Mouse (Mus musculus) forebrain, embryonic 12.5 days (tissue): ENCODE data around the gene Pitpnc1. TPM values are rescaled to one million over a fixed set of nuclear protein-coding genes. Genes with fewer than 3 reads are reported as not detected.

Experiments
- ATAC-seq: fragments of 200-750 bp; cut with Nextera tagmentation; 2 replicates; pipeline ENCODE4 v1.8.0; 2017; ENCODE audit warnings: moderate TSS enrichment; ENCODE audit not compliant: low FRiP score
- H3K27ac ChIP-seq: fragments of 300-500 bp; sonication (generic); 2 replicates; pipeline ENCODE4 v1.5.1; 2016; ENCODE audit warnings: mild to moderate bottlenecking
- H3K27me3 ChIP-seq: fragments of 300-500 bp; sonication (generic); 2 replicates; pipeline ENCODE4 v1.6.1; 2016; ENCODE audit warnings: mild to moderate bottlenecking
- H3K36me3 ChIP-seq: fragments of 300-500 bp; sonication (generic); replicated peaks from 2 replicates; pipeline ENCODE4 v1.6.1; 2016; ENCODE audit warnings: mild to moderate bottlenecking
- H3K4me1 ChIP-seq: fragments of 300-500 bp; sonication (generic); 2 replicates; pipeline ENCODE4 v1.6.1; 2016
- H3K4me2 ChIP-seq: fragments of 300-500 bp; sonication (generic); 2 replicates; pipeline ENCODE4 v1.6.1; 2016; ENCODE audit warnings: mild to moderate bottlenecking, moderate library complexity
- H3K4me3 ChIP-seq: fragments of 300-500 bp; sonication (generic); replicated peaks from 2 replicates; pipeline ENCODE4 v1.5.1; 2016; ENCODE audit warnings: mild to moderate bottlenecking
- H3K9ac ChIP-seq: fragments of 300-500 bp; sonication (generic); 2 replicates; pipeline ENCODE4 v1.6.1; 2016; ENCODE audit warnings: mild to moderate bottlenecking
- H3K9me3 ChIP-seq: fragments of 300-500 bp; sonication (generic); 2 replicates; pipeline ENCODE4 v1.6.1; 2016
- WGBS: fragments of 180-500 bp; shearing (Covaris S2); methylation state at CpG from one replicate; pipeline ENCODE4 v1.1.7; 2016; 5-methylcytosine and 5-hydroxymethylcytosine counted together
- polyA plus RNA-seq: library from polyadenylated mRNA; unstranded; fragments of >200 nt; fragmentation: Nextera tagmentation; extraction: Ambion mirVana; gene quantifications from 2 replicates; pipeline ENCODE4 v1.2.1, GENCODE M21; 2016

Pitpnc1 gene
- polyA plus RNA-seq, 1 experiment from 2014 or later: 34.7 TPM

DNA sequence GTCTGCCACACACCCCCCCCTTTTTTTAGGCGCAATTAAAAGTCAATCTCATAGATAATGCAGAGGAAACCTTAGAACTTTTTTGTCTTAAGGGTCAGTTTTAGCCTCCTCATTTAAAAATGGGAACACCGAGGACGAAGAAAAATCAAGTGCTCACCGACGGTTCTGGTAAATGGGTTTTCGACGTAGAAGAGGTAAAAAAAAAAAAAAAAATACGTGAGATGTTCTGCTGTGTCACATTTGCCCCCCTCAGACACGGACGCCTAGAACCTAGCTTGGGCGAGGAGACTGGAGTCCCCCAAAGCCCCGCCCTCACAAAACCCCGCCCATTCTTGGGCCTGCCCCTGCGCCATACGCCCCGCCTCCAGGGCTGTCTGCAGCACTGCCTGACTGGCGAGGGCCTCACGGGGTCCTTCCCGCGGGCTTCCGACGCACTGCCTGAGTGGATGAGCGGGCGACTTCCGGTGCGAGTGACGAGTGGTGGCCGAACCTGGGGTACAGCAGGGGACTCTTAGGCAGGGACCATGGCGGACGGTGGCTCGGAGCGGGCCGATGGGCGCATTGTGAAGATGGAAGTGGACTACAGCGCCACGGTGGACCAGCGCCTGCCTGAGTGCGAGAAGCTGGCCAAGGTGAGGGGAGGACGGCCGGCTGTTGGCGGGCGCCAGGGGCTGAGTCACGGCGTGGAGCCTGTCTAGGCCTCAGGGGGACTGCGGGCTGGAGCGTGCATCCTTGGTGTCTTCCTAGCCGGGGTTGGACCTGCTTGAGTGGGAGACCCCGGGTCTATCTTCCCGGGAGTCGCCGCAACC is 8.8 kb upstream of the Pitpnc1 start, which contains the start of gene Psmd12:
Gene Psmd12, plus strand, starts transcription at position 432 of the 809 bp plus-strand sequence.
- H3K4me1 ChIP-seq: peaks cover 16% of the 10 kb centered on the region
- H3K4me3 ChIP-seq: peak within 1 kb of the TSS; percentile 91
- H3K36me3 ChIP-seq: no peaks in the 10 kb centered on the region
- H3K27ac ChIP-seq: peak within 1 kb of the TSS; percentile 77
- ATAC-seq: peak; percentile 98
- under 1% methylated on average over 51 of the region's 51 CpGs for WGBS
- H3K9ac ChIP-seq: peak within 1 kb of the TSS; percentile 94
- H3K9me3 ChIP-seq: no peaks in the 10 kb centered on the region
- H3K4me2 ChIP-seq: peak within 1 kb of the TSS; percentile 93
- H3K27me3 ChIP-seq: no peaks in the 10 kb centered on the region

DNA sequence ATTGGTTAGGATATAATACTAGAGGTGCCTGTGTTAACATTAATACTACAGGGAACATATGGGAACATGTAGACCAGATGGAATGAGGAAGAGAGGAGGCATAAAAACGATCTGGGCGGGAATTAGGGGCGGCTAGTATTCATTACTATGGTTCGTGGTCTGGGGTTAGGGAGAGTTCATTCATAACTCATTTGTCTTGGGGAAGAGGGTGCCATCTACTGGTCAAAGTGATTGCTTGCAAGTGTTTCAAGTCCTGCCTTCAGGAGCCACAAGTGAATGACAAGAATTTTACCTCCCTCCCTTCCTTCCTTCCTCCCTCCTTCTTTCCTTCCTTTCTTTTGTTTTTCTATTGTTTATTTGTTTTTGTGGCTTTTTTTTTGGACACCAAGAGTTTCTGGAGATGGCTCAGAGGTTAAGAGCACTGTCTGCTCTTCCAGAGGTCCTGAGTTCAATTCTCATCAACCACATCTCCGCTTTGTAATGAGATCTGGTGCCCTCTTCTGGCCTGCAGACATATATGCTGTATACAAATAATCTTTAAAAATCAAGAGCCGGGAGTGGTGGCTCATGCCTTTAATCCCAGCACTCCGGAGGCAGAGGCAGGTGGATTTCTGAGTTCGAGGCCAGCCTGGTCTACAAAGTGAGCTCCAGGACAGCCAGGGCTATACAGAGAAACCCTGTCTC is 2.8 kb upstream of the Pitpnc1 start:
- no peak for ATAC-seq
- Histone ChIP-seq H3K4me2 (no peak overlapping the region), H3K4me3 (no peak overlapping the region), H3K27ac (no peak overlapping the region), H3K27me3 (no peaks in the 10 kb centered on the region), H3K9me3 (no peaks in the 10 kb centered on the region), H3K4me1 (peaks cover 14% of the 10 kb centered on the region), H3K36me3 (no peaks in the 10 kb centered on the region), H3K9ac (no peak overlapping the region)
- 26% methylated on average over 8 of the region's 8 CpGs for WGBS

DNA sequence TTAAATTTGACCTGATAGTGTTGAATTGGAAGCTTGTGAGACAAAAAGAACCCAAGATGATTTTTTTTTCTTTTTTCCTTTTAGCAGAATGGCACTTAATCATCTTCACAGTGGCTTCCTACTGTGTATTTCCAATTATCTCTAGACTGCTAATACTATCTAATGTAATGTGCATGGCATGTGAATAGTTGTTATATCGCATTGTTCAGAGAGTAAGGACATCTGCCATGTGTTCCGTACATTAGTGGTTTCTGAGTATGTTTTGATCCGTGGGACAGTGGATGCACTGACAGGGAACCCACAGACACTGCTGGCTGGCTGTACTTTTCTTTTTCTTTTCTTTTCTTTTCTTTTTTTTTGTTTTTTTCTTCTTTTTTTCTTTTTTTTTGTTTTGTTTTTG is 1.8 kb upstream of the Pitpnc1 start:
- Histone ChIP-seq H3K4me3 (no peak overlapping the region), H3K9me3 (no peaks in the 10 kb centered on the region), H3K4me1 (peaks cover 19% of the 10 kb centered on the region), H3K27me3 (no peaks in the 10 kb centered on the region), H3K9ac (no peak overlapping the region), H3K4me2 (no peak overlapping the region), H3K27ac (no peak overlapping the region), H3K36me3 (no peaks in the 10 kb centered on the region)
- WGBS: 91% methylated on average over 3 of the region's 3 CpGs
- no peak for ATAC-seq

DNA sequence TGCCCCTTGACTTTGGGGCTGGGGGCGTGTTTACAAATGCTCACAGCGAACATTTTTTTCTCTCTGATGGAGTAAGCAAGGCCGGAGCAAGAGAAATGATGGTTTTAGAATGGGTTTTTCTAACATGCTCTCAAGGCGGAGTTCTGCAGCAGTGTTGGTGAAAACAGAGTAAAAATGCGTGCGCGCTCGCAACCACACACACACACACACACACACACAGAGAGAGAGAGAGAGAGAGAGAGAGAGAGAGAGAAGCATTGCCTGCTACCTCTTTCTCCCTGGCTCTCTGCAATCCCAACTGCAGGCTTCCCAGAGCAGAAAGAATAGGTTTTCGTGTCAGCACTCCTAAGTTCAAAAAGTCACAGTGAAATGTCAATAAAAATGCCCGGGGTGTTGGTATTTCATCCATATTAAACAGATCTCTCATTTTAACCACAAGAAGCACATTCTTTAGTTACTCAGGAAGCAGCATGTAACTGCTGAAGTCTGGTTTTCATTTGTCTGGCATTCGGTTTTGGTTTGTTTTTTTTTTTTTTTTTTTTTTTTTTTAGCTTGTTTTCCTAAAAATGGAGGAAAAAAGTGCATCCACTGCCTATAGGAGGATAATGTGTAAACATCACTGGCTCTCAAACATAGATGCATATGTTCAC is 697 bp upstream of the Pitpnc1 start:
- Histone ChIP-seq H3K4me1 (peaks cover 27% of the 10 kb centered on the region), H3K9ac (peak overlapping the region; percentile 94), H3K4me3 (peak overlapping the region; percentile 84), H3K36me3 (no peaks in the 10 kb centered on the region), H3K9me3 (no peaks in the 10 kb centered on the region), H3K4me2 (peak overlapping the region; percentile 78), H3K27ac (peak overlapping the region; percentile 94), H3K27me3 (no peaks in the 10 kb centered on the region)
- ATAC-seq: no peak
- 9% methylated on average over 11 of the region's 11 CpGs for WGBS

DNA sequence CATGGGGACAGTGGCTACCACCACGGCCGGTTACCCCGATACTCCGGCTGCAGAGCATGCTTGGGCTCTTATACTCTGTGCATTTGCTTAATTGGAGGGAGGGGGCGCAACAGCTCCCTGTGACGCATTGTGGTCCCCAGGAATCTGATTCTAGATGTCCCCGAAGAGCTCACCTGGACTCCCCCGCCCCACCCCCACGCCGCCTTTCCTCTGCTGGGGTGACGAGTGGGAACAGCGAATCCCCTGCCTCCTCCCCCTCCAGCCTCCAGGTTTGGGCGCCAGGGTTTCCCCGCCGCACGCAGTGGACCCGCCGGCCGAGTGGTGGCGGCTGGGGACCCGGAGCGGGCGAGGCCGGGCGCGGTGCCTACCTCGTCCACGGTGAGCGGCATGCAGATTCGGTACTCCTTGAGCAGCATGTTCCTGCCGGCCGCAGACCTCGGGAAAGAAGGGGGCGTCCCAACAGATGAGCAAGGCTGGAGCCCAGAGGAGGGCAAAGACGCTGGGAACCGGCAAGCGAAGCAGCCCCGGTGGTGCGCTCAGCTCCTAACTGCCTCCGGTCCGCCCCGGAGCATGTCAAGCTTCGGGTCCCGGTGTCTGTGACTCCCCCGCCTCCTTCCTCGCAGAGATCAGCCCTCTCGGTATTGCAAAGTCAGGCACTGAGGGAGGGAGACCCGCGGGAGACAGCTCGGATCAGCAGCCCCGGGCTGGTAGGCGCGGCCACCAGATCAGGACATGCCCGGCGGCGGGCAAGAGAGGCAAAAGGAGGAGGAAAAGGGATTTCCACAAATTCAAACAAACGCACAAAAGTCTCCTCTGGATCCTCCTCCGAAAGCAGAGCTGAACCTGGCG is 752 bp downstream of the Pitpnc1 start:
- peak overlapping the region; percentile 94 for H3K27ac ChIP-seq
- H3K9me3 ChIP-seq: no peaks in the 10 kb centered on the region
- peak overlapping the region; percentile 78 for H3K4me2 ChIP-seq
- H3K4me3 ChIP-seq: peak overlapping the region; percentile 84
- peaks cover 28% of the 10 kb centered on the region for H3K4me1 ChIP-seq
- no peaks in the 10 kb centered on the region for H3K27me3 ChIP-seq
- WGBS: 0% methylated on average over 58 of the region's 59 CpGs
- ATAC-seq: peak; percentile 61
- no peaks in the 10 kb centered on the region for H3K36me3 ChIP-seq
- H3K9ac ChIP-seq: peak overlapping the region; percentile 94

DNA sequence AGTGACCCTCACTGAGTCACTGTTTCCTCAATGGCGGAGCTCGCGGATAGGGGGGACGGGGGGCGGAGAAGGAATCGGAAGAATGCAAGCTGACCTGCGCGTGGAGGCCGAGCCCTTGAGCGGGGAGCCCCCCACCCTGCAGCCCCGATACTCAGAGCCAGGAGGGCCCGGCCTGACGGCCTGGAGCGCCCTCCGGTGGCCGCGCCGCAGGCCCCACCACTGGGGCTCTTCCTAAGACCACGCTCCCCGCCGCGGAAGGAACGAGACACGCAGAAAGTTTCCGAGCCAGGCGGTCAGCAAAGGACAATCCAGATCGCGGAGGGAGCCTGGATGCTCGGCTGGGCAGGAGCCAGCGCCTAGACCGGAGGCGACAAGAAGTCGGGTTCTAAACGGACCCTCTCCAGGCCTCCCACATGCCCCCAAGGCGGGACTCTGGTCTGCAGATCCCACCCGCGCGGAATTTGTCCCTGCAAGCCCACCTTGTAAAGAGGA is 1.4 kb downstream of the Pitpnc1 start:
- H3K4me1 ChIP-seq: peaks cover 30% of the 10 kb centered on the region
- peak overlapping the region; percentile 94 for H3K9ac ChIP-seq
- under 1% methylated on average over 35 of the region's 38 CpGs for WGBS
- ATAC-seq: peak; percentile 85
- no peaks in the 10 kb centered on the region for H3K36me3 ChIP-seq
- H3K4me2 ChIP-seq: peak overlapping the region; percentile 78
- no peaks in the 10 kb centered on the region for H3K9me3 ChIP-seq
- H3K4me3 ChIP-seq: peak overlapping the region; percentile 84
- no peaks in the 10 kb centered on the region for H3K27me3 ChIP-seq
- H3K27ac ChIP-seq: peak overlapping the region; percentile 94

DNA sequence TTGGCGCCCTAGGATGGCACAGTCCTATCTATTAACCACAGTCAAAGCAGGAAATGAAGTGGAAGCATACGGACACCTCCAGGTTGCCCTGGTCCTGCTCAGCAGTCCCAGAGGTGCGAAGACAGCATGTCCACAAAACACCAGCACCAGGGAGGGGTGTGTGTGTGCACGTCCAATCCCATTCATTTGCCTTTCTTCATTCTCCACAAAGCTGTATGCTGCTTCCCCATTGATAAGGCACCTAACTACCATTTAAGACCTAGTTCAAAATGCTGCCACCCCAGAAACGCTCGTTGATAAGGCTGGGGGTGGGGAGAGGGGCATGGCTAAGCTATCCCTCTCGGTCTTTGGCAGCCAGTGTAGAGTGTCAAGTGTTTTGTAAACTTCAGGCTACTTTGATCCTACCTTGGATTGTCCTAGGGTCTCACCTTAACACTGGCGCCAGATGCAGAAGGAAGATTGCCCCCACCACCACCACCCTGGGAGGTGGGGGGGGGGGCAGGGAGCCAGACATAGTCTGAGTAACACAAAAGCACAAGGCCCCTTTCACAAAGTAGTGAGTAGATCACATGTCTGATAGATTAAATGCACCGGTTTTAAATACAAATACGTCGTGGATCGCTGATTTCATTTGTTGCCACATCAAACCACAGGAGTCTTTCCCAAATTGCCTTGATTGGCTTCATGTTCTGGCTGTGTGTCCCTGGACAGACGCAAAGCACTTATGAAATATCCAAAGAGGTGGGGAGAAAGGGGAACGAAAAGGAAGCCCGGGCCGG is 2.1 kb downstream of the Pitpnc1 start:
- Histone ChIP-seq H3K27ac (peak overlapping the region; percentile 94), H3K36me3 (peaks cover 1% of the 10 kb centered on the region; the same call in 1 of the 2 replicates), H3K27me3 (no peaks in the 10 kb centered on the region), H3K4me2 (peak overlapping the region; percentile 78), H3K9ac (peak overlapping the region; percentile 94), H3K9me3 (no peaks in the 10 kb centered on the region), H3K4me3 (peak overlapping the region; percentile 84), H3K4me1 (peaks cover 31% of the 10 kb centered on the region)
- WGBS: 16% methylated on average over 16 of the region's 16 CpGs
- ATAC-seq: no peak

DNA sequence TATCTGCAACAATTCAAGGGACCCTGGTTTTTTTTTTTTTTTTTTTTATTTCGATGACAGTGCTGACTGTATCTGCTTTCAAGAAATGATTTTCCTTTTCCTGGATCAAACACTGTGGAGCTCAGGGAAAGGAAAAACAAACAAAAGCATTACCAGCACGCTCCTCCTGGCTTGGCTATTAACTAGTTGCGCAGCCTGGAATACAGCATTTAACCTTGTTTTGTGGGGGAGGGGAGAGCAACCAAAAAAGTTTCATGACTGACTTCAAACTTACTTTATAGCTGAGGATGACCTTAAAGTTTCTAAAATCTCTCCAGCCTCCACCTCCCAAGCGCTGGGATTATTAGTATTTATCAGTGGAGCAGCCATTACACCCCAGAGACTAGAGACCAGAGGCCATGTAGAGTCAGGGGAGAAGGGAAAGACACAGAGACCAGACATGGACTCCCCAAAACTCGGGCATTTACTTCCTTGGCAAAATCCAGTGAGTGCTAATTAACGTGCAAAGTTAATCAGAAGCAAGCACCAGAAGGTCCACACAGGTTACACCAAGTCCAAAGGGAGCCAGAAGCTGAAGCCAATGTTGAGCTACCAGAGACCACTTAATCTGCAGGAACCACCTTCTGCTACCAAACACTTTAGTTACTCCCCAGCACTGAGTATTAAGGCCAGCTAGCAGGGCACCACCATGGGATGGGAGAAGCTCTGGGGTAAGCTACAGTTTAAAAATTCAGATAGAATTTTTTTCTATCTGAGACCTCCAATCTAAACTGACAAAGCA is 3.7 kb downstream of the Pitpnc1 start:
- 77% methylated on average over 6 of the region's 6 CpGs for WGBS
- H3K27ac ChIP-seq: no peak overlapping the region
- H3K9ac ChIP-seq: no peak overlapping the region
- H3K36me3 ChIP-seq: peaks cover 8% of the 10 kb centered on the region; the same call in 1 of the 2 replicates
- H3K4me1 ChIP-seq: peaks cover 28% of the 10 kb centered on the region
- no peaks in the 10 kb centered on the region for H3K27me3 ChIP-seq
- H3K9me3 ChIP-seq: no peaks in the 10 kb centered on the region
- no peak for ATAC-seq
- H3K4me2 ChIP-seq: no peak overlapping the region
- no peak overlapping the region for H3K4me3 ChIP-seq

DNA sequence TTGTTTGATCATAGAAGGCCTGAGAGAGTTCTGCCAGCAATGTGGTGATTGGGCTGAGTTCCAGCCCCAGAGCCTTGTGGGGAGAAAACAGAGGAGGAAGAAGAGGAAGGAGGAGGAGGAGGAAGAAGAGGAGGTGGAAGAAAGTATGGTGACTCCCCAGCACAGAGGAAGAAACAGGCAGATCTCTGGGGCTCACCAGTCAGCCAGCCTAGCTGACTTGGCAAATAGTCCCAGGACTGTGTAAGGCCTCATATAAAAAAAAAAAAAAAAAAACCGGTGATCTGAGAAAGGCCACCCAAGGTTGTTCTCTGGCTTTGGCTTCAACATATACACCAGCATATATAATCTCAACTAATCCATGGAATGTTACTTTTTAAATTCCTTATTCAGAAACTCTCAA is 4.5 kb downstream of the Pitpnc1 start:
- Histone ChIP-seq H3K9ac (no peak overlapping the region), H3K4me3 (no peak overlapping the region), H3K36me3 (peaks cover 8% of the 10 kb centered on the region; the same call in 1 of the 2 replicates), H3K4me2 (no peak overlapping the region), H3K9me3 (no peaks in the 10 kb centered on the region), H3K4me1 (peaks cover 23% of the 10 kb centered on the region), H3K27me3 (no peaks in the 10 kb centered on the region), H3K27ac (no peak overlapping the region)
- no peak for ATAC-seq
- 89% methylated on average over 1 of the region's 1 CpGs for WGBS

DNA sequence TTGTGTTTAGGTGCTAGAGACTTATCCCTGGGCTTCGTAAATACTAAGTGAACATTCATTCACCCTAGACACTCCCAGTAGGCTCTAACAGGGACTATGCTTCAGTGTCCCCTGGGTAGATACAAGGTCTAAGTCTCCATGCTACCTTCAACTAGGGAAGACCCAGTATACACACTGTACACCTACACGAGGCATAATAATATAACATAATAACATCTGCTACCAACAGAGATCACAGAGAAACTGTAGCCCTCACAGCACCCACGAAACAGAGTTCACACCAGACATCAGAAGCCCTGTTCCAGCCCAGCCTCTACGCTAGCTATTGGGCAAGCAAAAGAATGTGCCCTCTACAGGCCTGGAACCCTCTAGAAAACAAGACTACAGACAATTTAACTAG is 5.5 kb downstream of the Pitpnc1 start:
- Histone ChIP-seq H3K4me1 (peaks cover 21% of the 10 kb centered on the region), H3K4me2 (no peak overlapping the region), H3K36me3 (peaks cover 8% of the 10 kb centered on the region; the same call in 1 of the 2 replicates), H3K4me3 (no peak overlapping the region), H3K27me3 (no peaks in the 10 kb centered on the region), H3K9ac (no peak overlapping the region), H3K27ac (no peak overlapping the region), H3K9me3 (no peaks in the 10 kb centered on the region)
- 95% methylated on average over 4 of the region's 4 CpGs for WGBS
- no peak for ATAC-seq
